In genomic region chr8:113300273-113300843, GRCm38 (mm10) we compare ENCODE assay signal across 19 mouse cellular contexts.
DNase-seq lines count a peak whose midpoint lies in the region; ATAC-seq and TF ChIP-seq lines count a peak whose summit lies in the region.
"Had no signal": no experiment of that assay in that cellular context is flagged by ENCODE, and none has a peak within 500 bp of the region (broad histone marks: within the 10 kb centered on the region; RNA-seq: fewer than 3 reads in every experiment).

No protein-coding gene starts in this region.

- TF ChIP-seq CTCF in lung, embryonic 14.5 days (IDR thresholded peaks at IDR 0.05; ENCODE audit: low read depth): no peak
- TF ChIP-seq CTCF in lung, postnatal 0 days (IDR thresholded peaks at IDR 0.05): no peak
- TF ChIP-seq CTCF in brain, embryonic 14.5 days (IDR thresholded peaks at IDR 0.05; ENCODE audit: borderline replicate concordance, extremely low read depth, insufficient read depth, insufficient read length): no peak

- no peak overlapping the region for H3K4me2 ChIP-seq in lung, embryonic 14.5 days
- no peak overlapping the region for H3K4me2 ChIP-seq in lung, postnatal 0 days (replicated peaks; ENCODE audit: low read depth, low read length)
- H3K4me2 ChIP-seq in forebrain, embryonic 16.5 days (ENCODE audit: low read length): no peak overlapping the region
- H3K4me2 ChIP-seq: embryonic facial prominence, embryonic 13.5 days; heart, embryonic 12.5 days had no signal

- TF ChIP-seq POLR2A in brain, embryonic 14.5 days (IDR thresholded peaks at IDR 0.05; ENCODE audit: borderline replicate concordance, extremely low read depth, insufficient read depth, insufficient read length, poor library complexity, severe bottlenecking): no peak

- no peak overlapping the region for H3K4me3 ChIP-seq in lung, embryonic 14.5 days (ENCODE audit: low read depth, low read length)
- no peak overlapping the region for H3K4me3 ChIP-seq in lung, postnatal 0 days (ENCODE audit: low read depth, low read length)
- H3K4me3 ChIP-seq in forebrain, embryonic 16.5 days (replicated peaks; ENCODE audit: low read length): no peak overlapping the region
- H3K4me3 ChIP-seq: embryonic facial prominence, embryonic 13.5 days; heart, adult 2 months; heart, embryonic 12.5 days had no signal

- H3K27ac ChIP-seq in lung, embryonic 14.5 days (ENCODE audit: low read depth): no peak overlapping the region
- no peak overlapping the region for H3K27ac ChIP-seq in lung, postnatal 0 days (ENCODE audit: low read length)
- H3K27ac ChIP-seq in forebrain, embryonic 16.5 days (ENCODE audit: low read length): 0 out of 2 replicates have a peak overlapping the region, but pooled peaks have one; percentile 33
- H3K27ac ChIP-seq: embryonic facial prominence, embryonic 13.5 days; heart, adult 2 months had no signal

- no peak for TF ChIP-seq EP300 in lung, postnatal 0 days (IDR thresholded peaks at IDR 0.05)

- 66% methylated on average over 4 of the region's 4 CpGs for WGBS in lung, embryonic 14.5 days
- WGBS in lung, postnatal 0 days: 76% methylated on average over 4 of the region's 4 CpGs
- 41% methylated on average over 4 of the region's 4 CpGs for WGBS in forebrain, embryonic 16.5 days

- no peak for ATAC-seq in lung, embryonic 14.5 days (ENCODE audit: insufficient read depth)
- ATAC-seq in lung, postnatal 0 days: no peak
- peak; percentile 93 for ATAC-seq in forebrain, embryonic 16.5 days
- ATAC-seq: hindbrain, embryonic 16.5 days had no signal

- no peaks in the 10 kb centered on the region for H3K9me3 ChIP-seq in lung, embryonic 14.5 days (ENCODE audit: low read depth, low read length)
- no peaks in the 10 kb centered on the region for H3K9me3 ChIP-seq in lung, postnatal 0 days (ENCODE audit: low read length)
- H3K9me3 ChIP-seq in forebrain, embryonic 16.5 days (ENCODE audit: control insufficient read depth, low read length): no peaks in the 10 kb centered on the region
- H3K9me3 ChIP-seq: embryonic facial prominence, embryonic 13.5 days; heart, embryonic 12.5 days had no signal

- H3K9ac ChIP-seq in lung, embryonic 14.5 days: no peak overlapping the region
- no peak overlapping the region for H3K9ac ChIP-seq in lung, postnatal 0 days (replicated peaks; ENCODE audit: low read depth)
- no peak overlapping the region for H3K9ac ChIP-seq in forebrain, embryonic 16.5 days (replicated peaks; ENCODE audit: low read depth, low read length)
- H3K9ac ChIP-seq: embryonic facial prominence, embryonic 13.5 days; heart, embryonic 12.5 days had no signal

- no peaks in the 10 kb centered on the region for H3K4me1 ChIP-seq in lung, embryonic 14.5 days (ENCODE audit: insufficient read depth)
- H3K4me1 ChIP-seq in lung, postnatal 0 days (ENCODE audit: insufficient read depth, low read depth, low read length): no peaks in the 10 kb centered on the region
- H3K4me1 ChIP-seq in forebrain, embryonic 16.5 days (replicated peaks; ENCODE audit: control insufficient read depth, insufficient read depth, low read length): peaks cover 9% of the 10 kb centered on the region
- H3K4me1 ChIP-seq: embryonic facial prominence, embryonic 13.5 days; heart, embryonic 12.5 days had no signal

- DNase-seq in lung, embryonic 14.5 days: peak; percentile 40
- DNase-seq in lung, postnatal 0 days (ENCODE audit: low spot score): no peak
- peak; percentile 9 for DNase-seq in brain, adult 2 months (ENCODE audit: low read depth, low spot score)
- DNase-seq in brain, embryonic 14.5 days (ENCODE audit: low read depth): peak; percentile 85
- no peak for DNase-seq in heart, adult 8-10 months (ENCODE audit: low spot score)
- DNase-seq in thymus, postnatal 10 days (ENCODE audit: low spot score in 2 of 2): no peak
- DNase-seq in left cerebral cortex, adult 11 months (ENCODE audit: low spot score): no peak
- DNase-seq: adrenal gland, adult 8-10 months; adrenal gland, postnatal 36 days; cerebellum, adult 18-20 months; cerebellum, adult 9-11 months; cerebellum, postnatal 36 days; gastrocnemius, postnatal 14 days; heart, adult 2 months; heart, postnatal 36 days had no signal

- no peaks in the 10 kb centered on the region for H3K36me3 ChIP-seq in lung, embryonic 14.5 days (ENCODE audit: insufficient read depth)
- H3K36me3 ChIP-seq in lung, postnatal 0 days (ENCODE audit: insufficient read depth, low read length): no peaks in the 10 kb centered on the region
- no peaks in the 10 kb centered on the region for H3K36me3 ChIP-seq in forebrain, embryonic 16.5 days (ENCODE audit: control insufficient read depth, insufficient read depth)
- H3K36me3 ChIP-seq: embryonic facial prominence, embryonic 13.5 days; heart, embryonic 12.5 days had no signal

- H3K27me3 ChIP-seq in lung, embryonic 14.5 days (ENCODE audit: insufficient read depth, low read length): no peaks in the 10 kb centered on the region
- no peaks in the 10 kb centered on the region for H3K27me3 ChIP-seq in lung, postnatal 0 days (replicated peaks; ENCODE audit: insufficient read depth, low read length)
- H3K27me3 ChIP-seq in forebrain, embryonic 16.5 days (replicated peaks; ENCODE audit: control insufficient read depth, insufficient read depth, low read length): no peaks in the 10 kb centered on the region
- H3K27me3 ChIP-seq: embryonic facial prominence, embryonic 13.5 days; heart, embryonic 12.5 days had no signal

Comparison
In these comparisons a context has a peak if more than half of its experiments do, and no peak if none do; other contexts are left out.
1. DNase-seq: peak in lung, embryonic 14.5 days (single experiment), brain, adult 2 months (single experiment) and brain, embryonic 14.5 days (single experiment); none in lung, postnatal 0 days (single experiment), heart, adult 8-10 months (single experiment), thymus, postnatal 10 days (0 of 2) and left cerebral cortex, adult 11 months (single experiment).